Mouse (Mus musculus) cerebellum, adult (tissue): ENCODE measurements at regions not wholly inside any gene's neighbourhood (a gene's known extent, or its start where the extent isn't known, plus 50 kb on each side); places are given as distances from the start of the nearest gene placed in this dataset.
"Not testable (repeated sequence)": the region's sequence is repeated elsewhere in the genome, so short reads cannot be mapped to it uniquely, and the experiment has no call there.

Experiments used
- ATAC-seq: cut with Nextera tagmentation; 2 replicates; pipeline ENCODE4 v1.9.2; 2017; ENCODE audit warnings: mild to moderate bottlenecking, moderate library complexity, mixed read lengths; ENCODE audit not compliant: insufficient number of reproducible peaks, low FRiP score, low TSS enrichment

DNA sequence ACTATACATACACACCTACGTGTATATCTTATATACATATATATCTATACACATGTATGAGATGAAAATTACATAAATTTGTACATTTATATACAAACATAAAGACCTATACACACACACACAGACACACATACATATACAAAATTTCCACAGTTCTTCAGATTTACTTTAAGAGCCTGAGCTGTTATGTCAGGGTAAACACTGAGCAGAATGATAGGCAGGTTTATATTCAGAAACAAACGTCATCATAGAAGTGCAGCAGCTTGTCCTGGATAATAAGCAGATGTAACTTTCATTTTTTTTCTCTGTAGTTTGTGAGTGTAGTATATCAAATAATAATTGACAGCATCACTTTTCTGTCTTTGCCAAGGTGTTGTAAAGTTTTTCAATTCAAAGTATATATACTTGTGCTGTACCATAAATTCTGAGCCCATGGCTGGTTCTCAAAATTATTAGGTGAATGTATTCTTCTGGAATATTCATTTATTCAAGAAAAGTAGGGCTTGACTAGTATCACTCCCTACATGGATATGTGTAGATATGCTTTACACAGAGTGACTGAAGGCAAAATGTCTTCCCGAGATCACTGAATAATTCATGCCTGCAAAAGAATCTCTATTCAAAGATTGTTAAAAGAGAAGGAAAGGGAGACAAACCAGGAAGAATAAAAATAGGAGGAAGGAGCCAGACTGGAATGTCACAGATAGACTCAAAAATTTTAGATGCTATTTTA, 583.8 kb upstream of the Brinp3 start:
- ATAC-seq = no peak

DNA sequence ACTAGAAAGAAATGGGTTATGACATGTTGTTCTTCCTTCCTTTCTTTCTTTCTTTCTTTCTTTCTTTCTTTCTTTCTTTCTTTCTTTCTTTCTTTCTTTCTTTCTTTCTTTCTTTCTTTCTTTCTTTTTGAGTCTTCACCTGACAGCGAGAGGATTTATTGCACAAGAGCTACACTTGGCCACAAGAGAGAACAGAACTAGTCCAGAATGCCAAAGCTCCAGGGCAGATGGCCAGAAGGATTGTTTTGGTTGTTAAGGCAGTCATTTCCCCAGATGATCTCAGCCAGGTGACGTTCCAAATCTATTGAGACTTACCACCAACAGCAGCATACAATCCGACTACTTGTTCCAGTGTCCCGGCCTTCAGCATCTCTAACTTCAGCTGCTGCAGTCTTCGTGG, 558.8 kb upstream of the Brinp3 start:
- ATAC-seq = no peak

DNA sequence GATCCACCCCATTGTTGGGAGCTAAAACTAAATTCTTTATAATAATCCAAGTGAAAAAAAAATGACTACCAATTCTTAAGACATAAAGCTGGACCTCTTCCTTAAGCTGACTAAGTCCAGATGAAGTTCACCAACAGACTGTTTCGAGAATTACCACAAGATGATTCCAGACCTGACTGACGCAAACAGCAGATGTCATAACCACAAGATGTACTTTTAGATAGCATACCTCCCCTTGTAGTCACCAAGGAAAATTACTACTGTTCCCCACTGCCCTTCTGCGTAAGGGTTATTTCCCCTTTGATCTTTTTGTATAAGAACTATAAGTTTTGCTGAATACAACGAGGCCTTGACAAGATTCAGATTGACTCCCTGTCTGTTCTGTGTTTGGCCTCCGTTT, 536.8 kb upstream of the Brinp3 start:
- ATAC-seq = not testable (repeated sequence)

DNA sequence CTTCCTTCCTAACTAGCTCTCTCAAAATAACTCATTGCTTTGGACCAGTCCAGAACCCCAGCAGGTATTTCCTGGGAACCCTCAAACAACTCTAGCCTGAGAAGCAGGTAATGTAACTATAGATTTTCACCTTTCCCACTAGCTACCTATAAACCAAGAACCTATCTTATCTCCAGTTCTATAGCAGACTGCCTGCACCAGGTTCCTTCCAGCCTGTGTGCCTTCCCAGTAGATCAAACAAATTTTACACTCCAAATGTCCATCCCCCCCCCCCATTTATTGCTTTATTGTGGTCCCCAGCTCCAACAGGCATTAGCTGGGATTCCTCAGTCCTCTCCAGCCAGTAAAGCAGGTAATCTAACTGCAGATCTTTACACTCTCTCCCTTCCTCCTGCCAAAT, 532.3 kb upstream of the Brinp3 start:
- ATAC-seq = no peak

DNA sequence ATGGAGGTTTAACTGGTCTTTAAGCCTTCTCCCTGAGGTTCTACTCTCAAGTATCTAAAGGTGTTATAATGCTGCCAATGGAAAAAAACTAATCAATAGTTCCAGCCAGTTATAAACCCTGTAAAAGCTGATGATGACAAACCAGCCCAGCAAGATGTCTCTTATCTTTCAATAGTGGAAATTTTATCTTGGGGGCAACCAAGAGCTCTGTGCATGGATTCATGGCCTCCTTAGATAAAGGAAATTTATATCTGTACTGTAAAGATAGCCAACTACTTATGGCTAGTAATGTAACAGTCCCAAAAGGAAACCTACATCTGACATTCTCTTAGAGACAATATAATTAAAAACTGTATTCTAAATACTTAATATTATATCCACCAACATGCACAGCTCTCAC, 526.5 kb upstream of the Brinp3 start:
- no peak for ATAC-seq

DNA sequence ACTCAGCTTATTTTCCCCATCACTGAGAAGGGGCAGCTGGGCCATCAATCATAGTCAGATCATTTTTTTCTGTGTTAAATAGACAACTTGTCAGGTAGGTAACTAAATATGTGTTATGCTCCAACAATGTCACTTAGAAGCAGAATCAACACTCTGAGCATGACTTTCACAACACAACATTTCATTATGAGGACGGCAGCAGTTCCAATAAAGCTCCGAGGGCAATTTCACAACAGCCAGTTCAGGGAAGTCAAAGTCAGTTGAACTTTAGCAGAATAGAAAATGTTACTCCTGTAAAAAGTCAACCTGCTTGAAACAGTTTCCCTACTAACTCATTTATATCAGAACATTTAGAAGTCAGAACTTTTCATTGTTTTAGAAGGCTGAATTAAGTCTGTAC, 522.1 kb upstream of the Brinp3 start:
- no peak for ATAC-seq

DNA sequence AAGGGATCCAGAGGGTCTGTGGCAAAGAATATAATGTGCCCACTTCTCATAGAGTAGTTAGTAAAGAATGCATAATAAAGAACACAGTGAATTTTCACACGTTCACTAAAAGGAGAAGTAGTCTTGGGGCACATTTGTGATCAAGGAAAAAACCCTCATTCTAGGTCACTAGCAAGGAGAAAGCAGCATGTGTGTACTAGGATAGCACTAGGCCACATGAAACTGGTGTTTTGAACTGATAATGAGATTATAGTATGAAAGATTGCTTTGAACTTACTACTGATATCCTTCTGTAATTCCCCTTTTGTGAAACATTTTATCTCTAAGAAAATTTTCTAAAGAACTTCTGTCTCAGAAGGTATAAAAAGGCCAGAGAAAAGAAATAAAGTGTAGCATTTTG, 492.6 kb upstream of the Brinp3 start:
- ATAC-seq = no peak

DNA sequence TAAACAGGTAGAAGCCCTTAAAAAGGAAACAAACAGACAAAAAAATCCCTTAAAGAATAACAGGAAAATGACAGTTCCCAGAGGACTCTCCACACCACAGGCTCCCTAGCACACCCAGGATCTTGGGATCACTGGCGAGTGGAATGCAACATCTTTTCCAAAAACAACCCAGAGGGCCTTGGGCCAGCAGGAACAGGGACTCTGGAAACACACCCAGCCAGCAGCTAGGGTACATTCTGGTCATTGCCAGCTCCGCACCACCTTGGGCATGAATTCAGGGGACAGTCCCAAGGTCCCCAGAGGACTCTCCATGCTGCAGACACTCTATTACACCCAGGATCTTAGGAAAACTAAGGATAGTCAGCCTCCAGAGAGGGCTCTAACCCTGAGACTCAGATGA, 479.5 kb upstream of the Brinp3 start:
- no peak for ATAC-seq

DNA sequence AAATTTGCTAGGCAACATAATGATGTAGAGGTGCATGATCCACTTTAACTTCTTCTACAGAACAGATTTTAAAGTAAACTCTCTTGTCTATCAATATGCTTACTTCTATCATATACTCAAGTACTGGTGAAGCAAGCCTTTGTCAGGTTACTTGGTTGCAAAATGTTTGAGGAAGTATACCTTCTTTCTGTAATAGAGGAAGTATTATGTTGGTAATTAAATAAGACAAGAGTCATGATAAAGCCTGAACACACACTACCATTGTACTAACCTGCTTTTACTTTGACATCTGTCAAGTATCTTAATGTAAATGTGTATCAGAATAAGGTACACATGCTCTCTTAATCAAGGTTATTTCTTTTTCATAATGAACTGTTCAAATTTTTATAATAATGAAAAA, 467.9 kb upstream of the Brinp3 start:
- no peak for ATAC-seq

DNA sequence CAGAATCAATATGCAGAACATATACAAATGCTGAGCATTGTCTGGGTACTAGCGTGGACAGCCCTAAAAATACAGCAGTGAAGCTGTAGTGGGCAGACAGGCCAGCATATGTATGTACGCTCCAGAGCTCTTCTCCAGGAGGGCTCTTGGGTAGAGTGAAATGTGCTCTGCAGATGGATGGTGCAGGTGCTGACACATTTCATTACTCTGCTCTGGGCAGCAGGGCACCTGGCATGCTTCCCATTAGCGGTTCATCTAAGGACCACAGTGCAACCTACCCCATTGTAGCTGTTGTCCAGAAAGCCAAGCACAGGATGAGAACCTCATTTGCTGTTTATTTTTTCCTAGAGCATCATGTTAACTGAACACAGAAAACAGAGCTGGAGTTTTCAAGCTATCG, 466.9 kb upstream of the Brinp3 start:
- peak; percentile 99 for ATAC-seq

DNA sequence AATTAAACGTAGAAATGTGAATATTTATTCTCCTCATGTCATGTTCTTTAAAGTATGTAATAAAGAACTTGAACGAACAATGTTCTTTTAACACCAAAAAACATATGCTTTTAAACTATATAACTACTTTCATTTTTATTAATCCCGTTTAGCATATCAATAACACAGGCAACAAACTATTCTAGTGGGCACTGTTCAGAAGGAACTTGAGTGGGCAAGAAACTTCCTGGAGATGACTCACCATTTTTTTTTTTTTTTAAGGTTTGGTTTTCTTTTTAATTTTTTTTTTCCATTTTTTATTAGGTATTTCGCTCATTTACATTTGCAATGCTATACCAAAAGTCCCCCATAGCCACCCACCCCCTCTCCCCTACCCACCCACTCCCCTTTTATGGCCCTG, 462.2 kb upstream of the Brinp3 start:
- ATAC-seq = not testable (repeated sequence)

DNA sequence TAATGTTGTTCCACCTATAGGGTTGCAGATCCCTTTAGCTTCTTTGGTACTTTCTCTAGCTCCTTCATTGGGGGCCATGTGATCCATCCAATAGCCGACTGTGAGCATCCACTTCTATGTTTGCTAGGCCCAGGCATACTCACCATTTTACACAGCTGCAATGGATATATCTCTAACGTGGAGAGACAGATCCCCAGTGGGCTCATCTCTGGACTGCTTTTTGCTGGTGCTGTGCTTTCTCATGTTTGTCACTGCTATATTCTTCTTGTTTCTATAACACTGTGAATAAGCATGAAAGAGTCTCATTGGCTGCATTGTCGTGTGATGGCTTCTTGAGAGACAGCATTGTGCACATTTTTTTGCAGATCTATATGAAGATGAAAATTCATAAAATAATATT, 461.6 kb upstream of the Brinp3 start:
- ATAC-seq = not testable (repeated sequence)

DNA sequence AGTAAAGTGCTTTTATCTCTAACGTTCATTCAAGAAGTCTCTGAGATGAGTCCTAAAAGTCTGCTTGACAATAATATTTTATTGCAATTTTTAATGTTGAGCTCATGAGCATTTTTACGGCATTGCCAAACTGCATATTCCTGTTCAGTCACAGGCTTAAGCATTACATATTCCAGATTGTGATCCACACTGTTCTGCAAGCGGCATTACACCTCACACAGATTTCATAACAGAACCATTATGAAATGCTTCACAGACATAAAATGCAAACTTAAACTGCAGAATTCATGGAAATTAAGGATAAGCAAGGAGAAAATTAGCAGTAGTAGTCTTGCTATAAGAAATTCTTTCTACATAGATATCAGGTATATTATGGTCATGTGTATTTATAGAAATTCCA, 442.1 kb upstream of the Brinp3 start:
- ATAC-seq = no peak
